Mouse (Mus musculus): ENCODE data around the gene Atg7. TPM values are rescaled to one million over a fixed set of nuclear protein-coding genes. Genes with fewer than 3 reads are reported as not detected.

The Atg7 gene
- polyA plus RNA-seq, 1 experiment from 2014 or later: 21.6 TPM

GRCm38 (mm10) chr6:114807474-114807873, 164.6 kb downstream of the Atg7 start:
- Histone ChIP-seq H3K4me2 (no peak overlapping the region), H3K27me3 (ENCODE audit: insufficient read depth, low read length) (no peaks in the 10 kb centered on the region), H3K36me3 (ENCODE audit: insufficient read depth) (no peaks in the 10 kb centered on the region), H3K4me1 (ENCODE audit: insufficient read depth) (no peaks in the 10 kb centered on the region; the same call in 1 of the 2 replicates), H3K4me3 (ENCODE audit: low read depth, low read length) (no peak overlapping the region), H3K9me3 (ENCODE audit: low read depth, low read length) (no peaks in the 10 kb centered on the region), H3K9ac (no peak overlapping the region), H3K27ac (ENCODE audit: low read depth) (no peak overlapping the region)
- WGBS: 72% methylated on average over 3 of the region's 3 CpGs
- DNase-seq (no peak), ATAC-seq (ENCODE audit: insufficient read depth) (no peak)
- TF ChIP-seq CTCF (IDR thresholded peaks at IDR 0.05; ENCODE audit: low read depth): no peak

DNA sequence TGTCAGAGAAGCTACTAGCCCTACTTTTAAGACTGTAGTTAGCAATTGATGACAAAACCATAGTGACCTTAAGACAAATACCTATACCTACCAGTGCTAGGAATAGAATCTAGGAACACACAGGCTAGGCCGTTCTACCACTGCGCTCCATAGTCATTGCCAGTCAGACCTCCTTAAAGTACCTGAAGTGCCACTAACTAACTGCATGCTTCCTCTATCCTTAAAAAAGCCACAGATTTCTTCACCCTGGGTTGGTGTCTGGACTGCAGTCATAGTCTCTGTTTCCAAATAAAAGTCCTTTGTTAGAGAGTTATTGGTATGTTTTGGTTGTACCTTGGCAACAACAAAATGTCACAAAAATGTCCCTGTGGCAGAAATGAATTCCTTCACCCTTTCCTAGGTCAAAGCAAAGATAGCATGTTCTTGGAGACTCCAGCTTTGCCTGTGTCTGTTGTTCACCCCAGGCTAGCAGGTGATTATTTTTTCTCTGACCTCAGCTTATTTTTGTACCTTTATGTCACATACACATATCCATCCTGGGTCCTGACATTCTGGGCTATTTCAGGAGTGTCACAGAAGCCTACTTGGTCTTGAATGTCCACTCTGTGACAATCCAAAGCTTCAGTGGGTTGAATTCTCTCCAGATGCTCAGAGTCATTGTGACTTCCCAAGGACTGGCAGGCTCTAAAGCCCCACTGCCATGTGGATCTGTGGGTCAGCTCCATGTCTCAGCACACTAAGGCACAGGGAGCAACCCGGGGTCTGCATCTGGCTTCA, 165.9 kb downstream of the Atg7 start:
- Histone ChIP-seq H3K27me3 (ENCODE audit: insufficient read depth, low read length) (no peaks in the 10 kb centered on the region), H3K9me3 (ENCODE audit: low read depth, low read length) (no peaks in the 10 kb centered on the region), H3K9ac (no peak overlapping the region), H3K4me2 (no peak overlapping the region), H3K36me3 (ENCODE audit: insufficient read depth) (no peaks in the 10 kb centered on the region), H3K4me3 (ENCODE audit: low read depth, low read length) (no peak overlapping the region), H3K27ac (ENCODE audit: low read depth) (0 out of 2 replicates have a peak overlapping the region, but pooled peaks have one; percentile 5), H3K4me1 (ENCODE audit: insufficient read depth) (no peaks in the 10 kb centered on the region; the same call in 1 of the 2 replicates)
- DNase-seq: no peak
- no peak for TF ChIP-seq CTCF (IDR thresholded peaks at IDR 0.05; ENCODE audit: low read depth)
- 78% methylated on average over 3 of the region's 3 CpGs for WGBS
- no peak for ATAC-seq (ENCODE audit: insufficient read depth)

GRCm38 (mm10) chr6:114809431-114809811, 166.5 kb downstream of the Atg7 start:
- 0 out of 2 replicates have a peak, but pooled peaks have one; percentile 34 for ATAC-seq (ENCODE audit: insufficient read depth)
- 26% methylated on average over 1 of the region's 1 CpGs for WGBS
- Histone ChIP-seq H3K27me3 (ENCODE audit: insufficient read depth, low read length) (no peaks in the 10 kb centered on the region), H3K36me3 (ENCODE audit: insufficient read depth) (no peaks in the 10 kb centered on the region), H3K9me3 (ENCODE audit: low read depth, low read length) (no peaks in the 10 kb centered on the region), H3K4me3 (ENCODE audit: low read depth, low read length) (no peak overlapping the region), H3K27ac (ENCODE audit: low read depth) (0 out of 2 replicates have a peak overlapping the region, but pooled peaks have one; percentile 5), H3K4me1 (ENCODE audit: insufficient read depth) (no peaks in the 10 kb centered on the region; the same call in 1 of the 2 replicates), H3K9ac (no peak overlapping the region), H3K4me2 (no peak overlapping the region)
- no peak for DNase-seq
- TF ChIP-seq CTCF (IDR thresholded peaks at IDR 0.05; ENCODE audit: low read depth): no peak

- peaks cover 4% of the 10 kb centered on the region for H3K4me1 ChIP-seq (ENCODE audit: insufficient read depth)
- no peak for TF ChIP-seq CTCF (IDR thresholded peaks at IDR 0.05; ENCODE audit: low read depth)
- ATAC-seq (ENCODE audit: insufficient read depth) (no peak), DNase-seq (no peak)
- WGBS: 72% methylated on average over 5 of the region's 5 CpGs
- no peaks in the 10 kb centered on the region for H3K36me3 ChIP-seq (ENCODE audit: insufficient read depth)
- H3K4me3 ChIP-seq (ENCODE audit: low read depth, low read length): no peak overlapping the region
- H3K9ac ChIP-seq: no peak overlapping the region
- no peaks in the 10 kb centered on the region for H3K27me3 ChIP-seq (ENCODE audit: insufficient read depth, low read length)
- H3K9me3 ChIP-seq (ENCODE audit: low read depth, low read length): no peaks in the 10 kb centered on the region
- H3K4me2 ChIP-seq: no peak overlapping the region
- no peak overlapping the region for H3K27ac ChIP-seq (ENCODE audit: low read depth)
Measured at GRCm38 (mm10) chr6:114812322-114812721, 169.4 kb downstream of the Atg7 start.

GRCm38 (mm10) chr6:114812779-114813178, 169.9 kb downstream of the Atg7 start:
- no peak overlapping the region for H3K4me2 ChIP-seq
- H3K27me3 ChIP-seq (ENCODE audit: insufficient read depth, low read length): no peaks in the 10 kb centered on the region
- no peak overlapping the region for H3K4me3 ChIP-seq (ENCODE audit: low read depth, low read length)
- H3K9ac ChIP-seq: no peak overlapping the region
- no peaks in the 10 kb centered on the region for H3K9me3 ChIP-seq (ENCODE audit: low read depth, low read length)
- no peak for TF ChIP-seq CTCF (IDR thresholded peaks at IDR 0.05; ENCODE audit: low read depth)
- no peaks in the 10 kb centered on the region for H3K36me3 ChIP-seq (ENCODE audit: insufficient read depth)
- no peak for ATAC-seq (ENCODE audit: insufficient read depth)
- DNase-seq: no peak
- H3K4me1 ChIP-seq (ENCODE audit: insufficient read depth): peaks cover 4% of the 10 kb centered on the region
- WGBS: 83% methylated on average over 4 of the region's 4 CpGs
- H3K27ac ChIP-seq (ENCODE audit: low read depth): no peak overlapping the region

DNA sequence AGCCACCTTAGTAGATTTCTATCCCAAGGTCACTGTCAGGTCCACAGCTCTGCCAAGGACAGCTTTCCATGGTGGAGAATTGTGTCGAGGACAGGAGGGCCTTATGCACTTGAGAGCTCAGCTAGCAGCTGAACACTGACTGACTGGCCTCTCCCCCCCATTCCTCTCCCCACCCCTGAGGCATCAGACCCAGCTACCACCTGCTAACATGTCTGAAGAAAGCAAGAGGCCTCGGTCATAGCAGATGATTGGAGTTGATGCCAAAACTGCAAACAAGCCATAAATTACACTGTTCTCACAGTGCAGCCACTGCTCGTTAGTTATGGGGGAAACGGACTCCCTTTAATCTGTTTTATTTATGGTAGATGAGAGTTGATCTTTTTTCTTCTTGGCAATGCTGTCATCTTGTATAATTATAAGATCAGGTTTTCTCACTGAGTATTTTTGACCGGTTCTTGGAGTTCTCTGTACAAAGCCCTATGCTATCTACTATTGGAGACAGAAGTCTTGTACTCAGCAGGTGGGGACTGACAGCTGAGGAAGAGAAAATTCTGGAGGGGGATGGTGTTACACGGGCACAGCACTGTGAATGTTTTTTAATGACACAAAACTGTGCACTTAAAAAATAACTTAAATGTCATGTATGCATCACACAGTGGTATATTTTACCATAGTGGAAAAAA, 171.4 kb downstream of the Atg7 start:
- H3K27ac ChIP-seq (ENCODE audit: low read depth): no peak overlapping the region
- no peak for TF ChIP-seq CTCF (IDR thresholded peaks at IDR 0.05; ENCODE audit: low read depth)
- H3K4me2 ChIP-seq: no peak overlapping the region
- H3K4me3 ChIP-seq (ENCODE audit: low read depth, low read length): no peak overlapping the region
- ATAC-seq (ENCODE audit: insufficient read depth): no peak
- H3K9ac ChIP-seq: no peak overlapping the region
- DNase-seq: no peak
- no peaks in the 10 kb centered on the region for H3K36me3 ChIP-seq (ENCODE audit: insufficient read depth)
- H3K27me3 ChIP-seq (ENCODE audit: insufficient read depth, low read length): no peaks in the 10 kb centered on the region
- H3K9me3 ChIP-seq (ENCODE audit: low read depth, low read length): no peaks in the 10 kb centered on the region
- peaks cover 4% of the 10 kb centered on the region for H3K4me1 ChIP-seq (ENCODE audit: insufficient read depth)
- 52% methylated on average over 6 of the region's 6 CpGs for WGBS
